Mouse (Mus musculus): ENCODE measurements around the gene Olfr1253.

Gene Olfr1253

GRCm38 (mm10) chr2:89756990-89757389 lies at the start of gene Olfr1253:
Gene Olfr1253, minus strand, starts transcription at chr2:89757090.
- no peak for DNase-seq (ENCODE audit: low spot score)

GRCm38 (mm10) chr2:89799583-89799982 lies 42.7 kb upstream of the Olfr1253 start:
- no peak for DNase-seq (ENCODE audit: low spot score)

- no peak for DNase-seq (ENCODE audit: low spot score)
Observed at GRCm38 (mm10) chr2:89793519-89793918, 36.6 kb upstream of the Olfr1253 start, which contains the start of gene Olfr1254. Gene Olfr1254, minus strand, starts transcription at chr2:89793619.

GRCm38 (mm10) chr2:89724912-89725311 lies 32.0 kb downstream of the Olfr1253 start, which contains the start of gene Olfr1252:
Gene Olfr1252, minus strand, starts transcription at chr2:89725012.
- no peak for DNase-seq (ENCODE audit: low spot score)

Data from embryo, embryonic 10.5 days (tissue).